Mouse (Mus musculus) lung, adult 2 months (tissue): ENCODE measurements around the gene Scn1a. TPM values are rescaled to one million over a fixed set of nuclear protein-coding genes. Genes with fewer than 3 reads are reported as not detected.

ENCODE experiments used
- DNase-seq: peaks from one replicate; pipeline ENCODE4 v3.0.0; 2022
- H3K4me1 ChIP-seq: fragments of 200-500 bp; 2 replicates; pipeline ENCODE4 v1.6.1; 2011; ENCODE audit warnings: low read length; ENCODE audit not compliant: control insufficient read depth, insufficient read depth
- H3K4me3 ChIP-seq: fragments of 200-500 bp; replicated peaks from 2 replicates; pipeline ENCODE3; 2011; ENCODE audit warnings: low read depth, mild to moderate bottlenecking, control low read depth, low read length; ENCODE audit errors: extremely low read depth
- CTCF ChIP-seq: fragments of 200-500 bp; IDR thresholded peaks from 2 replicates; pipeline ENCODE4 v1.5.1; 2011; ENCODE audit warnings: mild to moderate bottlenecking, low read length, control low read depth; ENCODE audit not compliant: insufficient read depth
- POLR2A ChIP-seq: fragments of 200-500 bp; IDR thresholded peaks from 2 replicates; pipeline ENCODE4 v1.6.1; 2011; ENCODE audit warnings: low read depth, mild to moderate bottlenecking, control low read depth, low read length, borderline replicate concordance; ENCODE audit errors: extremely low read depth
- WGBS: fragments of 180-500 bp; shearing (Covaris S2); methylation state at CpG from one replicate; pipeline ENCODE4 v1.1.7; 2018; 5-methylcytosine and 5-hydroxymethylcytosine counted together
- polyA plus RNA-seq: library from polyadenylated mRNA; depleted of rRNA; stranded (reverse); fragments of >200 nt; gene quantifications from 2 replicates; pipeline ENCODE4 v1.2.3, GENCODE M21; 2012; rRNA removed

Scn1a gene
- polyA plus RNA-seq, result 0.01 TPM in 1 of 2 replicates, not detected in the other

GRCm38 (mm10) chr2:66440711-66441110 is at the start of gene Scn1a:
Gene Scn1a, minus strand, starts transcription at chr2:66440840.
- H3K4me1 ChIP-seq, result no peaks in the 10 kb centered on the region
- H3K4me3 ChIP-seq, result no peak within 1 kb of the TSS

GRCm38 (mm10) chr2:66478395-66478794 is 37.8 kb upstream of the Scn1a start:
- DNase-seq, result no peak
- Histone ChIP-seq H3K4me3 (no peak overlapping the region), H3K4me1 (no peaks in the 10 kb centered on the region)
- WGBS, result 44% methylated on average over 2 of the region's 2 CpGs
- TF ChIP-seq CTCF (no peak), POLR2A (no peak)

More at GRCm38 (mm10) chr2:66440711-66441110, at the start of gene Scn1a:
- no peak for DNase-seq
- TF ChIP-seq CTCF (no peak), POLR2A (no peak)
- WGBS, result 14% methylated on average over 7 of the region's 7 CpGs

DNA sequence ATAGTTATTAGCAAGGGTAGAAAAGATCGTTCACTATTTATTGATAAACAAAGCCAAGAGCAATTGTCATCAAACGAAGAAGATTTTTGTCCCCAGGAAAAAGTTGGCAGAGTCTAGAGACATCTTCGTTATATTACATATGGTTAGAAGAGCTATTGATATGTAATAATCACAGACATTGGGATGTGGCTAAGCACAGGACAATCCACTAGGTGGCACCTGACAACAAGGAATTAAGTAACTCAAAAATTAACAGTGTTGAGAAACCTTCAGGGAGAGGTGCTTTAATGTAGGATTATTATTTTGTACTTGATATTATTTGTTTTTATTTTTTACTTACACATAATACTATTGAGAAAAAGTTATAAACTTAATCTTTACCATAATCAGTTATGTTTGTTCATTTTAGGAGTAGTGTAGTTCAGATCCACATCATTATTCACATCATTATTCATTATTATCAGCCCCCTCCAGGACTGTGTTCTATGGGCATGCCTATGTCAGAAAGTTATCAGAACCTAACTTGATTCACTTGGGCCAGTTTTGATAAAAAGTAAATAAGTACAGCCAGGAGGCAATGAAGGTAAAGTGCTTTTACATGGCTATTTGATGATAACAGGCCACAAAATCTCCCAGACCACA is 32.7 kb upstream of the Scn1a start:
- no peak for DNase-seq
- no peak for TF ChIP-seq CTCF
- H3K4me1 ChIP-seq, result no peaks in the 10 kb centered on the region
- no peak overlapping the region for H3K4me3 ChIP-seq
- 47% methylated on average over 3 of the region's 3 CpGs for WGBS

DNA sequence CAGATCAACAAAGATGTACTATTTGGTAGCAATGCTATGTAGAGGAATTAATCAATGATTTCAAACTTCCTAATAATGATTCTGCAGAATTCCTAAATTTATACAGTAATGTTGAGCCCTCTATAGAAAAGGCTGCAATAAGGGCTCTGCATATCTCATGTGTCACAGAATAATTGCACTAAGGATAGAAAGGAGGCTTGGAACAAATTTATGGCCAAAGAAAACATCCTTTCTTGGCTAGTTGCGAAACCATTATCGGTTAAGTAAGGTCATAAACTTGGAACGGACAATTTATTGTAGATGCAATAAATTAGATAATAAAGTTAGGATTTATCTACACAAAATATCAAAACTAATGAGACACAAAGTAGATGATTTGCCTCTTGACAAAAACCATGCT is 24.8 kb upstream of the Scn1a start:
- WGBS, result 67% methylated on average over 3 of the region's 3 CpGs
- DNase-seq, result no peak

DNA sequence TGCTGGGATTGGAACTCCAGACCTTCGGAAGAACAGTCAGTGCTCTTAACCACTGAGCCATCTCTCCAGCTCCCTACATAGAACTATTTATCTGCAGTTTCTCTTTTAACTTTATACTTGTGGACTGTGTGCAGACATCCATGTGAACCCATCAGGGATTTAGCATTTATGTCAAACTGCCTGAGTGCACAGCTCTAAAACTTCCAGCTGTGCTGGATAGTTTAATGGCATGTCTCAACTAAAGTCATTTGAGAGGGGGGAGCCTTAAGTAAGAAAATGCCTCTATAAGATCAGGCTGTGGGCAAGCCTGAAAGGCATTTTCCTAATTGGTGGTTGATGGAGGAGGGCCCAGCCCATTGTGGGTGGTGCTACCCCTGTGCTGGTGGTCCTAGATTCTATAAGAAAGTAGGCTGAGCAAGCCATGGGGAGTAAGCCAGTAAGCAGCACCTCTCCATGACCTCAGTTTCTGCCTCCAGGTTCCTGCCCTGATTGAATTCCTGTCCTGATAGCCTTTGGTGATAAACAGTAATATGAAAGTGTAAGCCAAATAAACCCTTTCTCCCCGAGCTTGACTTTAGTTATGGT is 24.3 kb upstream of the Scn1a start:
- DNase-seq, result no peak
- no peak for TF ChIP-seq CTCF
- WGBS, result 65% methylated on average over 2 of the region's 2 CpGs
- no peaks in the 10 kb centered on the region for H3K4me1 ChIP-seq
- H3K4me3 ChIP-seq, result no peak overlapping the region

More for the DNA sequence above, 24.8 kb upstream of the Scn1a start:
- H3K4me3 ChIP-seq, result no peak overlapping the region
- no peaks in the 10 kb centered on the region for H3K4me1 ChIP-seq
- TF ChIP-seq POLR2A (no peak), CTCF (no peak)

DNA sequence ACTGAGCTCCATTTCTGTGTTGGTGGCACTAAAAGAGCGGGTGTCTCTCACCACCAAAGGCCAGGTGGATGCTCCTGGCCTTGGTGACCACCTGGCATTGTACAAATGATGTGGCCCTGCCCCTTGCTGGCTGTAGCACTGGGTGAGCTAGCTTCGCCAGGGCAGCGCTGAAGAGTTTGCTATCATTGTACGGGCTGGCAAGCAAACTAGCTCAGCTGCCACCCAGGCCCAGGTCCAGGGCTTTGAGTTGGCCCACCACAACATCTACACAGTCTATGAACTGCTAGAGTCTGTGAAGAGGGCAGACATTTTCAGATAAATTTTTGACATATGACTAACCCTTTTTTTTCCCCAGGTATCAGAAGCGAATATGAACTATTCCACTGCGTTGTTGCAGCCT is 23.3 kb upstream of the Scn1a start:
- no peaks in the 10 kb centered on the region for H3K4me1 ChIP-seq
- H3K4me3 ChIP-seq, result no peak overlapping the region
- whole genome bisulfite sequencing, result 89% methylated on average over 6 of the region's 6 CpGs
- DNase-seq, result no peak
- TF ChIP-seq CTCF (no peak), POLR2A (no peak)

DNA sequence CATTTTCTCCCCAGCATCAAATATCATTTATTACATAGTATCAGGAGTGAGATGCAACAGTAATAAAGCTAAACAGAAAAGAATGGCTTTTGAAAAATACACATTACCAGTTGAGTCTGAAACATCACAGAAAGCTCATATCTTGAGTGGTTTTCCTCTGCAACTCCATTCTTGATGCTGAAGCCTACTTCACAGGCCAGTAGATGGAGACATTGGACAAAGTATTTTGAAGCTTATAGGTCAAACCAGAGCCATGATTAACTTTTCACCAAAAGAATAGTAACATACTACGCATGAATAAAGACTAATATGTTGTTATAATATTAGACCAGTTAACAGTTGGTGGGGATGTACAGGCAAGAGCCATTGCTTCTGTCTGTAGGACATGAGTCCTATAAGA is 21.8 kb upstream of the Scn1a start:
- no peak for DNase-seq
- Histone ChIP-seq H3K4me3 (no peak overlapping the region), H3K4me1 (no peaks in the 10 kb centered on the region)
- 81% methylated on average over 1 of the region's 1 CpGs for WGBS
- TF ChIP-seq CTCF (no peak), POLR2A (no peak)

DNA sequence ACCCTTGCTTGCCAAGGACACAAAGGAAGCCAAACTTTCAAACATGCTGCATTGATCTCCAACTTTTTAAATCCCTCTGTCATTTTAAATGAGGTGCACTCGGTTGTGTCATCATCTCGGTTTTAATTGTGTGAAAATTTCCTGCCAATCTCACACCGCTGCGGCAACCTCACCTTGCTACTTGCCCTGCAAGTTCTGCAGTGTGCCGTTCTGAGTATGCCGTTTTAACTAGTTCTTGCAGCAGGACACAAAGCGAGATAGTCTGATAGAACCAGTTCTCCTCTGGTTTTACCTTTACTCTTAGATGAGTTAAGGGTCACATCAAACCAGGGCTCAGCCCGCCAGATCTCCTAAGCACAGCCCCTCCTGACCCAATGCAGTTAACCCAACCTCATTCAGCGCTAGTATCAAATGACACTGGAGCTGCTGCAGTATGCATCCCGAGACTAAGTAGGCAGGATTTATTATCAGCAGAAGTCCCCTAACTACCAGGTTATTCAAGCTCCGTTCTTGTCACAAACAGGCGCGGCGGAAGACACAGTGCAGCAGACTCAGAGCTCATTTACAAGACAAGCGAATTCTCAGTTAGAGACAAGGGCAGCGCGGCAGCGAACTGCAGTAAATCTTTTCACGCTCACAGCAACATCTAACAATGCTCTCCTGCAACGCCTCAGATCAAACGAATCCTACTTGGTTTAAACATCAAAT is 722 bp downstream of the Scn1a start:
- H3K4me1 ChIP-seq, result no peaks in the 10 kb centered on the region
- TF ChIP-seq POLR2A, result no peak
- no peak overlapping the region for H3K4me3 ChIP-seq
- 12% methylated on average over 21 of the region's 21 CpGs for WGBS
- no peak for DNase-seq

GRCm38 (mm10) chr2:66436286-66436685 is 4.4 kb downstream of the Scn1a start:
- WGBS, result 71% methylated on average over 3 of the region's 3 CpGs
- no peak for TF ChIP-seq CTCF
- no peak for TF ChIP-seq POLR2A
- Histone ChIP-seq H3K4me1 (no peaks in the 10 kb centered on the region), H3K4me3 (no peak overlapping the region)
- no peak for DNase-seq

DNA sequence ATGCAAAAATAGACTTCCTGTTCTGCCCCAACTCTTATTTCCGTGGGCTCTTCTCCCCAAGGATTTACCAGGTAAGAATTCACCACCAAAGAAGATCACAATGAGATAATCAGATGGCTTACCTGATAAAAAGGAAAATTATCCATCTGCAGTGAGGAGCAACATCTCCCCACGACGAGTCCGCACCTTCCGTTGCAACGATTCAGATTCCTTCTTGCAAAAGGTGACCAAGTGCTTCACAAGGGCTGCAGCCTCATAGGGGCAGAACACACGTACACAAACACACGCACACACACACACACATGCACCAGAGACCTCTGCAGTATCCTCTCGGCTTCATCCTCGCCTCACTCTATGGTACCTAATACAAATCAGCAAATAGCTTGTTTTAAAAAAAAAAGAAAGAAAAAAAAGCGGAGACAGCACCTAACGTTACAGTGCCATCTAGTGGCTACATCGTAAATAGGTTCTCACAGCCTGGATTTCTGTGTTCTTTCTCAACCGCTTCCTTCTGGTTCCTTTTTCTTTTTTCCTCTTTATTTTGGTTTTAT is 30.8 kb downstream of the Scn1a start:
- peak; percentile 48; the same call in 1 of the 2 replicates for TF ChIP-seq CTCF
- TF ChIP-seq POLR2A, result no peak
- Histone ChIP-seq H3K4me1 (0 out of 2 replicates have a peak, but pooled peaks cover 3% of the 10 kb centered on the region), H3K4me3 (peak overlapping the region; percentile 55)
- DNase-seq, result peak; percentile 20
- 1% methylated on average over 14 of the region's 14 CpGs for WGBS
